Mouse (Mus musculus) stomach, embryonic 14.5 days (tissue): Measurements from ENCODE around the gene Casp9. TPM values are rescaled to one million over a fixed set of nuclear protein-coding genes. Genes with fewer than 3 reads are reported as not detected.

ENCODE experiments used
- ATAC-seq: fragments of 200-750 bp; cut with Nextera tagmentation; 2 replicates; pipeline ENCODE4 v1.8.0; 2017; ENCODE audit warnings: low read depth, moderate TSS enrichment; ENCODE audit not compliant: insufficient number of reproducible peaks, insufficient read depth, low FRiP score
- H3K27ac ChIP-seq: fragments of 300-500 bp; sonication (generic); 2 replicates; pipeline ENCODE4 v1.5.1; 2014; ENCODE audit warnings: mild to moderate bottlenecking, low read length, moderate library complexity, mixed read lengths
- H3K27me3 ChIP-seq: fragments of 300-500 bp; sonication (generic); 2 replicates; pipeline ENCODE4 v1.6.1; 2014; ENCODE audit warnings: low read length, control low read depth, mixed read lengths; ENCODE audit not compliant: control insufficient read depth, insufficient read depth
- H3K36me3 ChIP-seq: fragments of 300-500 bp; sonication (generic); 2 replicates; pipeline ENCODE4 v1.6.1; 2014; ENCODE audit warnings: mild to moderate bottlenecking, control low read depth, low read length, moderate library complexity, mixed read lengths; ENCODE audit not compliant: control insufficient read depth, insufficient read depth
- H3K4me1 ChIP-seq: fragments of 300-500 bp; sonication (generic); 2 replicates; pipeline ENCODE4 v1.6.1; 2014; ENCODE audit warnings: low read length, control low read depth, mixed read lengths; ENCODE audit not compliant: control insufficient read depth, insufficient read depth
- H3K4me2 ChIP-seq: fragments of 300-500 bp; sonication (generic); replicated peaks from 2 replicates; pipeline ENCODE4 v1.6.1; 2014; ENCODE audit warnings: low read depth, low read length, control low read depth
- H3K4me3 ChIP-seq: fragments of 300-500 bp; sonication (generic); 2 replicates; pipeline ENCODE4 v1.5.1; 2014; ENCODE audit warnings: low read depth, low read length, control low read depth
- H3K9ac ChIP-seq: fragments of 300-500 bp; sonication (generic); replicated peaks from 2 replicates; pipeline ENCODE4 v1.6.1; 2014; ENCODE audit warnings: low read depth, mild to moderate bottlenecking, control low read depth, low read length, moderate library complexity, mixed read lengths
- H3K9me3 ChIP-seq: fragments of 300-500 bp; sonication (generic); 2 replicates; pipeline ENCODE4 v1.6.1; 2016; ENCODE audit warnings: low read depth, low read length, control low read depth; ENCODE audit not compliant: control insufficient read depth
- WGBS: fragments of 180-500 bp; shearing (Covaris S2); extraction: QIAGEN DNeasy Blood & Tissue Kit; methylation state at CpG from one replicate; pipeline ENCODE4 v1.1.7; 2014; 5-methylcytosine and 5-hydroxymethylcytosine counted together
- polyA plus RNA-seq: library from polyadenylated mRNA; unstranded; fragments of >200 nt; fragmentation: Nextera tagmentation; extraction: Ambion mirVana; gene quantifications from 2 replicates; pipeline ENCODE4 v1.2.1, GENCODE M21; 2014

Casp9 gene
- polyA plus RNA-seq, 1 experiment from 2014 or later: 18.0 TPM

GRCm38 (mm10) chr4:141816776-141817655, 23.6 kb downstream of the Casp9 start:
- ATAC-seq: no peak

GRCm38 (mm10) chr4:141817706-141818105, 24.3 kb downstream of the Casp9 start:
- Histone ChIP-seq H3K4me1 (0 out of 2 replicates have a peak, but pooled peaks cover 2% of the 10 kb centered on the region), H3K27ac (no peak overlapping the region), H3K4me2 (no peak overlapping the region), H3K9ac (no peak overlapping the region), H3K9me3 (no peaks in the 10 kb centered on the region), H3K4me3 (no peak overlapping the region), H3K36me3 (peaks cover 14% of the 10 kb centered on the region; the same call in 1 of the 2 replicates), H3K27me3 (no peaks in the 10 kb centered on the region)
- WGBS: 78% methylated on average over 10 of the region's 10 CpGs
- no peak for ATAC-seq

More at GRCm38 (mm10) chr4:141816776-141817655, 23.6 kb downstream of the Casp9 start:
- Histone ChIP-seq H3K9me3 (no peaks in the 10 kb centered on the region), H3K36me3 (peaks cover 21% of the 10 kb centered on the region; the same call in 1 of the 2 replicates), H3K9ac (no peak overlapping the region), H3K27me3 (no peaks in the 10 kb centered on the region), H3K27ac (no peak overlapping the region), H3K4me1 (0 out of 2 replicates have a peak, but pooled peaks cover 2% of the 10 kb centered on the region), H3K4me3 (no peak overlapping the region), H3K4me2 (no peak overlapping the region)
- whole genome bisulfite sequencing: 74% methylated on average over 14 of the region's 14 CpGs

- Histone ChIP-seq H3K4me3 (no peak overlapping the region), H3K27me3 (no peaks in the 10 kb centered on the region), H3K36me3 (peaks cover 4% of the 10 kb centered on the region; the same call in 1 of the 2 replicates), H3K4me2 (no peak overlapping the region), H3K27ac (no peak overlapping the region), H3K9ac (no peak overlapping the region), H3K4me1 (0 out of 2 replicates have a peak, but pooled peaks cover 2% of the 10 kb centered on the region), H3K9me3 (no peaks in the 10 kb centered on the region)
- ATAC-seq: no peak
- WGBS: 83% methylated on average over 13 of the region's 13 CpGs
Observed at GRCm38 (mm10) chr4:141818861-141819260, 25.4 kb downstream of the Casp9 start.

- Histone ChIP-seq H3K9me3 (no peaks in the 10 kb centered on the region), H3K4me3 (no peak overlapping the region), H3K27me3 (no peaks in the 10 kb centered on the region), H3K9ac (no peak overlapping the region), H3K36me3 (no peaks in the 10 kb centered on the region), H3K4me1 (0 out of 2 replicates have a peak, but pooled peaks cover 2% of the 10 kb centered on the region), H3K27ac (no peak overlapping the region), H3K4me2 (no peak overlapping the region)
- 89% methylated on average over 7 of the region's 7 CpGs for WGBS
- no peak for ATAC-seq
Observed at GRCm38 (mm10) chr4:141819316-141819715, 25.9 kb downstream of the Casp9 start.

GRCm38 (mm10) chr4:141821178-141821577, 27.8 kb downstream of the Casp9 start:
- Histone ChIP-seq H3K4me1 (0 out of 2 replicates have a peak, but pooled peaks cover 2% of the 10 kb centered on the region), H3K4me3 (no peak overlapping the region), H3K27me3 (no peaks in the 10 kb centered on the region), H3K4me2 (no peak overlapping the region), H3K36me3 (no peaks in the 10 kb centered on the region), H3K9me3 (no peaks in the 10 kb centered on the region), H3K9ac (no peak overlapping the region), H3K27ac (no peak overlapping the region)
- WGBS: 51% methylated on average over 3 of the region's 3 CpGs
- ATAC-seq: no peak

DNA sequence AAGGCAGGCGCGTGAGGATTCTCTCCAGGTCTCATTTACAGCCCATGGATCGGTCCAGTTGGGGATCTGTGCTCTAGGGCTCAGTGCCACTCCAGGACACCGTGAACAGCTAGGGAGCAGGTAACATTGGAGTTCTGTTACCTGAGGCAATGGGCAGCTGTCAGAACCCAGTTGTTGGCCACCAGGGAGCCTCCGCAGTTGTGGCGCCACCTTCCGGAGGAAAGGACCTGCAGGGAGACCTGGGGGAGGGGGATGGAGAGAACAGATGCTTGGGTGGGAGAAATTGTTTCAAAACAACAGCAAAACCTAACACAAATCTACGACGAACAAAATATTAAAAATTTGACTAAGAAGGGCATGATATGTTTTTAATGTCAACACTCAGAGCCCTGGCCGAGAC, 28.7 kb downstream of the Casp9 start:
- ATAC-seq: no peak
- Histone ChIP-seq H3K9ac (no peak overlapping the region), H3K4me1 (no peaks in the 10 kb centered on the region), H3K36me3 (no peaks in the 10 kb centered on the region), H3K9me3 (no peaks in the 10 kb centered on the region), H3K4me3 (no peak overlapping the region), H3K27ac (no peak overlapping the region), H3K27me3 (no peaks in the 10 kb centered on the region), H3K4me2 (no peak overlapping the region)
- WGBS: 76% methylated on average over 10 of the region's 10 CpGs

- no peak overlapping the region for H3K9ac ChIP-seq
- H3K4me3 ChIP-seq: no peak overlapping the region
- no peaks in the 10 kb centered on the region for H3K9me3 ChIP-seq
- 53% methylated on average over 3 of the region's 3 CpGs for WGBS
- no peaks in the 10 kb centered on the region for H3K4me1 ChIP-seq
- no peak overlapping the region for H3K4me2 ChIP-seq
- no peaks in the 10 kb centered on the region for H3K27me3 ChIP-seq
- ATAC-seq: 0 out of 2 replicates have a peak, but pooled peaks have one; percentile 28
- H3K27ac ChIP-seq: no peak overlapping the region
- no peaks in the 10 kb centered on the region for H3K36me3 ChIP-seq
Observed at GRCm38 (mm10) chr4:141822979-141823378, 29.6 kb downstream of the Casp9 start.

DNA sequence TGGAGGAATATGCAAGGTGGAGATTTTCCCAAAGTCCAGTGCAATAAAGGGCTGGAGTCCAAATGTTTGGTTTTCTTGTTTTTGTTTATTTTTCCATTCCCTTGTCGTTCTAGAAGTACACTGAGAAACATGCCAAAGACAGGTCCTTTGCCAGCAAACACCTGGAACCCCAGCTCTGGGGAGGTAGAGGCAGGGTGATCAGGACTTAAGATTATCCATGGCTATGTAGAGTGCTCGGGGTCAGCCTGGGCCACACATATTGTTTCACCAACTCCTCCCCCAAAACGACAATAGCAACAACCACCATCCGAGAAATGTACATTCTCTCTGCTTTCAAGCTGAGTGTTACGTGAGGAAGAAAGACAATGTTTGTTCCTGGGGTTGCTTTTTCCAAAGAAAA, 32.6 kb downstream of the Casp9 start, which contains the start of gene Cela2a:
TSS of gene Cela2a (minus strand) at position 101 of the 400 bp plus-strand sequence.
- 53% methylated on average over 5 of the region's 5 CpGs for WGBS
- Histone ChIP-seq H3K4me1 (no peaks in the 10 kb centered on the region), H3K4me3 (no peak within 1 kb of the TSS), H3K4me2 (no peak within 1 kb of the TSS), H3K27me3 (no peaks in the 10 kb centered on the region), H3K9ac (no peak within 1 kb of the TSS), H3K9me3 (no peaks in the 10 kb centered on the region), H3K36me3 (no peaks in the 10 kb centered on the region), H3K27ac (no peak within 1 kb of the TSS)
- no peak for ATAC-seq
